Mouse (Mus musculus) embryonic fibroblast, embryonic 13.5 days (primary cell): ENCODE results near the gene N4bp3.

Experiments
- CTCF ChIP-seq: IDR thresholded peaks from 2 replicates; pipeline ENCODE4 v1.5.1; 2011; ENCODE audit warnings: mild to moderate bottlenecking, control low read depth, low read length, moderate library complexity, borderline replicate concordance; ENCODE audit not compliant: insufficient read depth
- POLR2A ChIP-seq: IDR thresholded peaks from 2 replicates; pipeline ENCODE4 v1.6.1; 2011; ENCODE audit warnings: low read depth, mild to moderate bottlenecking, control low read depth, low read length, moderate library complexity

- no peak for TF ChIP-seq CTCF
- no peak for TF ChIP-seq POLR2A
Measured at GRCm38 (mm10) chr11:51661867-51662365, 11.3 kb upstream of the N4bp3 start.
